Mouse (Mus musculus): ENCODE data around the gene Socs4.

The Socs4 gene

DNA sequence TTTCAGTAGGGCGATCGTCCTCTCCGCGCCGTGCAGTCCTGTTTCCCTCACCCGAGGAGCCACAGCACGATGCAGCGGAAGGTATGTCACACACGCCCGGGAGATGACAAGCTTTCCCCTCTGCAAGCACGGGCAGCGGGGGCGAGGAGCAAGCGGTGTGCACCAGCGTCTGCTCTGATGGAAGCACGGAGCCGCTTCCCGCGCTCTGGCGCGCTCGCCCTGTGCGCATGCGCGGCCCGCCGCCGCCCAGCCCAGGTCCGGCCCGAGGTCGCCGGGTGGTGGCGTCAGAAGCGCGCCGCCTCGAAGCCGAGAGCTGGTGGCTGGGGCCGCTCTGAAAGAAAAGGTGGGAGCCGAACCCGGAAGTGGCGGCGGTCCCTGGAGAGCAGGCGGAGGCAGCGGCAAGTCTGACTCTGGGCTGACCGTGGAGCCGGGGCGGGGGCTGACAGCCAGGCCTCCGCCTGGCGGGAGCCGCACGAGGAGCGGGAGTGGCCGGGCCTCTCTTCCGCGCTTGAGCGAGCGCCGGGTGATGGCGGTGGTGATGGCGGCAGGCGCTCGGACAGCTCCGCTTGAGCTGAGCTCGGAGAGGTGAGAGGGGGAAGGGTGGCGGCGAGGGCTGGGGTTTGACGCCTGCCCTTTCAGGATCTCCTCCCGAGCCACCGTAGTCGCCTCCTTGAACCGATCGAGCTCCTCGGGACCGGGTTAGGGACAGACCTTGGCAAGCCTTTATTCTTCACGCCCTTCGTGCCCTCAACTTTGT lies at the start of gene Socs4, which contains the start of gene Wdhd1:
TSS of gene Socs4 (plus strand) at position 295 of the 757 bp plus-strand sequence.
TSS of gene Wdhd1 (minus strand) at position 221 of the 757 bp plus-strand sequence.
- DNase-seq (ENCODE audit: extremely low spot score, low read depth, low spot score): peak; percentile 60

DNA sequence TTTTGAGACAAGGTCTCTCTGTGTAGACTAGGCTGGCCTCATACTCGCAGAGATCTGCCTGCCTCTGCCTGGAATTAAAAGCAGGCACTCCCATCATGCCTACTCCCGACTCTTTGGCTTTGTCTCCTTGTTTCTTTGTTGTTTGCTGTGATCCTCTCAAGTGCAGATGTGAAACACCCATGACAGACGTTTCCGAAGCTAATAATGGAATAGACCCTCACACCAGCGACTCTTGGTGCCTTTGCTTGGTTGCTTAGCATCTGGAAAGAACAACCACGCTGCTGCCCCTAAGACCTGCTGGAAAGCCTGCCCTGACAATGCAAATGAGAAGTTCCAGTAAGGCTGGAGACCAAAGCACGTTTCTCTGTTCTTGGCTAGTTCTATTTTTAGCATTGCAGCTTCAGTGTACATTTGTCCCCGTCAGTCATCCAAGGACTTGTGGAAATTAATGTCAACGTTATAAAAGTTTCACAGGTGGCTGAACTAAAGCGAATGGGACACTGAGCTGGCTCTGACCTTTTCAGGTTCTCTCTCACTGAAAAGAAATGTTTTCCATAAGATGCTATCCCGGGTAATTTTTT lies 46.8 kb upstream of the Socs4 start:
- no peak for DNase-seq (ENCODE audit: extremely low spot score, low read depth, low spot score)

DNA sequence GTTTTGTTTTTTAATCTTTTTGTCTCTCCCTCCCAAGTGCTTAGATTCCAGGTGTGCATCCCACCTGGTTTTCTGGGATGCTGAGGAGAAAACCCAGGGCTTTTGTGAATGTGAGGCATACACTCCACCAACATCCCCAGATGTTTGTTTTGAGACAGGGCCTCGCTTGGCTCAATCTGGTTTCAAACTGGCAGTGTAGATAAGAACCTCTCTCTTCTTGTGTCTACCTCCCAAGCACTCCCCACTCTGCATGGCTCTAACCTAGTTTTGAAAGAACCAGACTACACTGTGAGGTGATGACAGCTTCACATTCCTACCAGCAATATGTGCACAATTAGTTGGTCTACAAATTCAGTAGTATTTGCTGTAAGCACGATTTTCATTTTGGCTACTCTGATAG lies 43.1 kb upstream of the Socs4 start:
- no peak for DNase-seq (ENCODE audit: extremely low spot score, low read depth, low spot score)

DNA sequence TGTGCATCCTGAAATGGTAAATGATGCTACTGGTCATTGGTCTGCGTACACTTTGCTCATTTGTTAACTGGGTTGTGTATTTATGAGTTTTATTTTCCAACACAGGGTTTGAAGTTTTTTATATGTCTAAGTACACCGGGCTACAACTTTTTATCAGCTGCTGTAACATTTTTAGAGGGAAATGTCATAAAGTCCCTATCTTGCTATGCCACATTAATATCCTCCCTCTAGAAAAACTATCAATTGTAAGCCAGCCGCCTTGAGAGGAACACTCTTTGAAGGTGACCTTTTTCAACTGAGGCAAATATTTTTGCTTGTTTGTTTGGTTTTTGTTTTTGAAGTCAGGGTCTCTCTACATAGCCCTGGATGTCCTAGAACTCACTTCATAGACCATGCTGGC lies 42.7 kb upstream of the Socs4 start:
- no peak for DNase-seq (ENCODE audit: extremely low spot score, low read depth, low spot score)

DNA sequence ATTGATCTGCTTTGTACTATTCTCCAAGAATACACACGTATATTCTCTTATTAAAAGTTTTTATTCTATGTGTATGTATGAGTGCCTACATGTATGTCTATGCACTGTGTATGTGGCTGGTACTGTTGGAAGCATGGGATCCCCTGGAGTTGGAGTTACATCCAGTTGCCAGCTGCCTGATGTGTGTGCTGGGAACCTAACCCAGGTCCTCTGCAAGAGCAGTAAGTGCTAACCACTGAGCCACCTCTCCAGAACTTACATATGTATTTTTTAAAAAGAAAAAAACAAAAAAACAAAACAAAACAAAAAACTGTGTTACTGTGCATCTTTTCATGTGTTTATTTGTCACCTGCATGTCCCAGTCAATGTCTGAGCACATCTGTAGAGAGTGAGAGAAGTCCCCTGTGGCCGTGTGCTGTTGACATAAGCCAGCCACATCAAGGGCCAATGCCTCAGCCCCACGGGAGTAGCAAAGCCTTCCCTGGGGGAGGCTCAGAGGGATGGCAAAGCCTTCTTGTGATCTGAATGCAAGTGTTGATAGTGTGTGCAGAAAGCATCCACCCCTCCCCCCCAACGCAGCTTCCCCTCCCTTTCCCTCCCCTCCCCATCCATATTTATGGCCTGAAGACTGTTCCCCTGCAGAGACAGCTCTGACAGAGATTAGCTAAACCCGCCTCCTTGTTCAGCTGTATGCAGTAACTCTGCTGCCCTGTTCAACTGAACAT lies 42.0 kb upstream of the Socs4 start:
- no peak for DNase-seq (ENCODE audit: extremely low spot score, low read depth, low spot score)

DNA sequence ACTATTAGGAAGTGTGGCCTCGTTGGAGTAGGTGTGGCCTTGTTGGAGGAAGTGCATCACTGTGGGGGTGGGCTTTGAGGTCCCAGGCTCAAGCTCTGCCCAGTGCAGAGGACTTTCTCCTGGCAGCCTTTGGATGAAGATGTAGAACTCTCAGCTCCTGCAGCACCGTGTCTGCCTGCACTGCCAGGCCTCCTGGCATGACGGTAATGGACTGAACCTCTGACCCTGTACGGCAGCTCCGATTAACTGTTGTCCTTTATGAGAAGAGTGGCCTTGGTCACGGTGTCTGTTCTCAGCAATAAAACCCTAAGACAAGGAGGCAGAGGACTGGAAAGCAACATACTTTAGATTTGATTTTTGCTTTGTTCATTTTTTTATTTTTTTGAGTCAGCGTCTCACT lies 40.2 kb upstream of the Socs4 start:
- DNase-seq (ENCODE audit: extremely low spot score, low read depth, low spot score): no peak

DNA sequence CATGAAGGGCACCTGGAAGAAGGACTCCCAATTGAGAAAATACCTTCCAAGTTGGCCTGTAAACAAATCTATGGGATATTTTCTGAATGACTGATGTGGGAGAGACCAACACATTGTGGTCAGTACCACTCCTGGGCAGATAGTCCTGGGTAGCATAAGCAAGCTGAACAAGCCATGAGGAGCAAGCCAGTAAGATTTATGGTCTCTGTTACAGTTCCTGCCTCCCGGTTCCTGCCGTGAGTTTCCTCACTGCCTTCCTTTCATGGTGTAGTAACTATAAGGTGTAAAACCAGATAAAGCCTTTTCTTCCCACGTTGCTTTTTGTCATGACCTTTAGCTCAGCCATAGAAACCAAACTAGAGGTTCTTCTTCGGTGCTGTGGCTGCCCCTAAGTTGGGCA lies 39.4 kb upstream of the Socs4 start:
- DNase-seq (ENCODE audit: extremely low spot score, low read depth, low spot score): no peak

DNA sequence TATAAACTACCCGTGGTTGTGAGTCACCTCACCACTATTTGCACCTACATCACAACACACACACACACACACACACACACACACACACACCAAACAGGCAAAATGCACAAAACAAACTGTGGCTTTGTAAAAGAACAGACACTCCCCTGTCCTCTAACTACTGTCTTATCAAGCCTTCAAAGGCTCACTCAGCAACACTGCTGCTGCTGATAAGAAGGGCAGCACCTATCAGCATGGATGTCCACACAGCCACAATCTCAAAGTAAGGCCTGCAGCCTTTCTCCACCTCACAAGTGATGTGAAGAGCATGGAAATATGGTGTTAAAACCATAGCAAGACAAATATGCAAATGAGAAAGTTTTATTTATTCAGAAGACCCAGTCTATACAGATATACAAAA lies 36.1 kb upstream of the Socs4 start:
- DNase-seq (ENCODE audit: extremely low spot score, low read depth, low spot score): no peak

DNA sequence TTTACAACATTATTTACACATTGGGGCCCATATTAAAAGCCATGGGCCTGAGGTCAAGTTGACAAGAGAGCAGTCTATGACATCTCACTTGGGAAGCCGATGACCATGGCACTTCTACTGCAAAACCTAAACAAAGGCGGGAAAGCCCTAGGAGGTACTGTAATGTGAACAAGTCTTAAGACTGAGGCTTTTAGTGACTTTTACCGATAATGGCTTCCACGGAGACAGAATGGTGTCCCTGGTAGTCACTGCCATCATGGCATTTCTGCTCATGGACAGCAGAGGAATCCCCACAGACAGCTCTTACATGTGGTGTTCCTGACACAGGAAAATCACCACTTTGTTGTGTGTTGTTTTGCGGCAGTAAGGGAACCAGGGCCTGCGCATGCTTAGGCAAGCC lies 35.7 kb upstream of the Socs4 start:
- DNase-seq (ENCODE audit: extremely low spot score, low read depth, low spot score): no peak

DNA sequence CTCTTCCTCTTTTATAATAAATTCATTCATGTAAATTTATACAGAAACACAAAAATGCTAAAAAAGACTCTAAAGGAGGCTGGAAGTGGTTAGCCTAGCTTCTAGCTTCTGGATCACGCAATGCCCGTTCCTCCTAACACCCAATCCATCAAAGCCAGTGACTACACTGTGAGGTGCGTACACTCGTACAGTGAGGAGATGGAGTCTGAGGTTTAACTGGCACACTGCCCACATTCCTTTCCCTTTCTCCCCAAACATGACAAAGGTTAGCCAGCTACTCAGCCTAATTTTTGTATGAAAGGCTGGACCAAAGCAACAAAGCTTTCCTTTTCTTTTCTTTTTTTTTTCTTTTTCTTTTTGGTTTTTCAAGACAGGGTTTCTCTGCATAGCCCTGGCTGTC lies 34.0 kb upstream of the Socs4 start:
- no peak for DNase-seq (ENCODE audit: extremely low spot score, low read depth, low spot score)

DNA sequence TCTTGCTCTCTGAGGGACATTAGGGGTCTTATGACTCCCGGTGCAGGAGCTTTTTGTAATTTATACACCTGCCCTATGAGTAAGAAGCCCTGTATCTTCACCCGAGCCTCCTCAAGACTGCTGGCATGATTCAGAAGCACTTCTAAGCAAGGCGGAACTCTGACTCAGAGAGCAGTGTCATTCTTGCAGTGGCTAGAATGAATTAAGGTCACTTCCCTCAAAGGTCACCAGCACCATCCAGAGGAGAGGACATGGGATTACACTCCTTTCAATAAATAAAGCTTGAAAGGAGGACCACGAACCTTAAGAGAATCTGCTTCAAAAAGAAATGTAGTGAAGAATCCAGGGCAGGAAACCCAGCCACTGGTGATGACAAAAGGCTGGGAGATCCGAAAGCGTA lies 26.9 kb upstream of the Socs4 start:
- no peak for DNase-seq (ENCODE audit: extremely low spot score, low read depth, low spot score)

DNA sequence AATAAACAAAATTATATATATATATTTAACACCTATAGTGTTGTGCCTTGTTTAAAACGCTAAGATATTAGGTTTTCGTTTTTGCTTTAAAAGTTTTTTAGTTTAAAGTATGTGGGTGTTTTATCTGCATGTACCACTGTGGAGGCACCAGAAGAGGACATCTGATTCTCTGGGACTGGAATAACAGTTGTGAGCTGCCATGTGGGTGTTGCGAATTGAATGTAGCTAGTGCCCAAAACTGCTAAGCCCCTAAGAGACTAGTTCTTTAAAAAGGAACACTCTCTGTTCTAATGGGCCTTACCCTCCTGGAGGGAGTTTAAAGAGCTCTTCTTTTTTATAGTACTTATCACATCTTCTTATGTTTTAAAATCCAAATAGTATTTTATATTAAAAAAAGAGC lies 11.9 kb upstream of the Socs4 start:
- DNase-seq (ENCODE audit: extremely low spot score, low read depth, low spot score): no peak

DNA sequence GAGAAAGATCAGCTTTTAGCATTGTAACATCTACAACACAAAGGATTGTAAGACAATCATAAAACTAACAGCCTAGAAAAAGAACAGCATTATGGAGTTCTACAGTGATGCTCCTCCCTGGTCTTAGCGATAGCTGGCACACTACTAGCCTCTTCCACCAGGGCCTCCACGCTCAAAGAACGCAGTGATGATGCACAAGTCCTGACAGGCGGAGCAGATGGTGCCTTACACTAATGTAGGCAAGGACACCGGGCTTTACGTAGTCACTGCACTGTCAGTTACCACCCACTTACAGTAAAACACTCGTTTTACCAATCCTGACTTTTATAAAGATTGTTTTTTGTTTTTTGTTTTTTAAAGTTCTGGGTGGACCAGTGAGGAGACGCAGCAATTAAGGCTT lies 10.9 kb upstream of the Socs4 start:
- DNase-seq (ENCODE audit: extremely low spot score, low read depth, low spot score): no peak

DNA sequence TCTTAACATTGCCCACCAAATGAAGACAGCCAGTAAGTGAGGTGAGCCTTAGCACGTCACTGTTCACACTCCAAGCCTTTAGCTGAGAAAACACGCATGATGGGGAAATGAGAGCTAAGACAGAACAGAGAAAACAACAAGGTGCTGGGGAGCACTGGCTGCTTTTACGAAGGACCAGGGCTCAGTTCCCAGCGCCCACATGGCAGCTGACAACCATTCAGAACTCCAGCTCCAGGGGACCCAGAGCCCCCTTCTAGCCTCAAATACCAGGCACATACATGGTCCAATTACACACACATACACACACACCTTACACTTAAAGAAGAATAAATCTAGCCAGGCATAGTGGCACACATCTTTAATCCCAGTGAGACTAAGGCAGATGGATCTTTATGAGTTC lies 7.7 kb upstream of the Socs4 start:
- no peak for DNase-seq (ENCODE audit: extremely low spot score, low read depth, low spot score)

DNA sequence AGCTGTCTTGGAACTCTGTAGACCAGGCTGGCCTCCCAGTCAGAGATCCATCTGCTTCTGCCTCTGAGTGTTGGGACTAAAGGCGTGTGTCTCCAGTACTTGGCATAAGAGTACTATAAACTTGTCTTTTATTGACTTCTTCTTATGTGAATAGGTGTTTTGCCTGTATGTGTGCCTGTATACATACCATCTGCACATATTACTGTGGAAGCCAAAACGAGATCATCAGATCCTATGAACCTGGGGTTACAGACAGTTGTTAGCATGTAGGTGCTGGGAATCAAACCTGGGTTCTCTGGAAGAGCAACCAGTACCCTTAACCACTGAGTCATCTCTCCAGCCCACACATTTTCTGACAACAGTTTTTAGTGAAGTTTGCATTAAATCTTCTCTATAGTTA lies 7.0 kb upstream of the Socs4 start:
- DNase-seq (ENCODE audit: extremely low spot score, low read depth, low spot score): no peak

DNA sequence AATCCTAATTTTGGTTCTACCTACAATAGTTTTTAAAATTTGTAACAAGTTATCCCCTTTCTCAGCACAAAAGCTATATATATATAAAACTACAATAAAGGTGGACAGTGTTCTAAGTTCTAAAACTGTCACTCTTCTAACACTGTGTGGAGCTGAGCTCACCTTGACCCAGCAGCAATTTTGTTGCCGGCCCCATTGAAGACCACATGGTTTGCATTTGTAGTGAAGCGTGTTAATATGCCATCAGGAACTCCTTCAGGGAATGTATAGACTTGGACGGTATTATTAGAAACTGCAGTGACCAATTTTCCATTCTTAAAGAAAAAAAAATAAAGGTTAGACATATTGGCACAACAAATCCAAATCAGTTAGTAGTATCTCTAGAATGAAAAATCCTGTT lies 3.0 kb upstream of the Socs4 start:
- DNase-seq (ENCODE audit: extremely low spot score, low read depth, low spot score): no peak

DNA sequence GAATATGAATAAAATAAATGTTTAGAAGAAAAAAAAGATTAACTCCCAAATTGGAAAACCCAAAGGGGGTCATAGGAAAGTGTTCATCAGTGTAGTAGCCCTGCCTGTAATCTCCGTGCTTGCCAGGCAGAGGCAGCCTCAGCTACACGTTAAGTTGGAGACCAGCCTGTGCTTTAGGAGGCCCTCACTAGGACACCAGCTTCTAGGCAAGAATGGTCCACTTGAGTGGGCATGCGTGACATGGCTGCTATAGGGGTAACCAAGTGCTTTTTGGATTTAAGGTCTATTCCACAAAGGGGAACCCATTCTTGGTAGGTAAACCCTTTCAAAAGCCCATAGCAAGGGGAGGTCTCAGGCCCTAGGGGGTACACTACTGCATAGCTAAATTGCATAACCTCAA lies 1.3 kb upstream of the Socs4 start:
- DNase-seq (ENCODE audit: extremely low spot score, low read depth, low spot score): no peak

DNA sequence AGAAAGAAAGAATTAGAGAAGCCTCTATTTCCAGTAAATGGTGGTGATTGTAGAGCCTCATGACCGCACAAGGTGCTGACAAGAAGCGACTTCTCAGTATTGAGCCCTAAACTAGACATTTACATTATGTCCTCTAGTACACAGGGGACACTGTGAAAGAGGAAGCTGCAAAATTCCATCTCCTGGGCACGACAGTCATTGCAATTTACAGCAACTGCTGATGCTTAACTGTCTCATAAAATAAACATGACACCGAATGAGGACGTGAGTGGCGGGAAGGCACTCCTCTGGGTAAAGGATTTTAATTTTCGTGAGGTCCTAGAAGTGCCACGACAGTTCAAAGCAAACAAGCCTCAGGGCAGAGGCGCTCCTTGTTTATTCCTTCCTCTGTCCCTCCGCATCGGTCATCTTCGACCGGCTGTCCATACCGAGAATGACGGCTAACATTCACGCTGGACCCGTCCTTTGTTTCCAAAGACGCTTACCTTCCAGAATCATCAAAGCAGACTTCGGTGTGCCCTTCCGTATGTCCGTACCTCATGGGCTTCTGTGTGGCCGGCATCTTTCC lies 611 bp upstream of the Socs4 start:
- no peak for DNase-seq (ENCODE audit: extremely low spot score, low read depth, low spot score)

DNA sequence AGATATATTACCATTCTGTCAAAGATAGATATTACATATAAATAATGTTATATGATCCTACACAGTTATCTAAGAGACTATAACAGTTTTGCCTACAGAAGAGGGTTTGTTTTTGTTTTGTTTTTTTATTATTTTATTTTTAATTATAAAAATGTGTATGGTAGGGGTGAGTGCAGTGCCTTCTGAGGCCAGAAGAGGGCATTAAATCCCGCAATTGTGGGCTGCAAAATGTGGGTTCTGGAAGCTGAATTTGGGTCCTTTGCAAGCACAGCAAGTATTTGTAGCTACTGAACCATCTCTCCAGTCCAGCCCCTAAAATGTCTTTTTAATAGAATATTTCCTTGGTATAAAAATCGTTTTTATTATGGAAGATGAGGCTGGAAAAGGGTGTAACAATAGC lies 2.3 kb downstream of the Socs4 start:
- DNase-seq (ENCODE audit: extremely low spot score, low read depth, low spot score): no peak

DNA sequence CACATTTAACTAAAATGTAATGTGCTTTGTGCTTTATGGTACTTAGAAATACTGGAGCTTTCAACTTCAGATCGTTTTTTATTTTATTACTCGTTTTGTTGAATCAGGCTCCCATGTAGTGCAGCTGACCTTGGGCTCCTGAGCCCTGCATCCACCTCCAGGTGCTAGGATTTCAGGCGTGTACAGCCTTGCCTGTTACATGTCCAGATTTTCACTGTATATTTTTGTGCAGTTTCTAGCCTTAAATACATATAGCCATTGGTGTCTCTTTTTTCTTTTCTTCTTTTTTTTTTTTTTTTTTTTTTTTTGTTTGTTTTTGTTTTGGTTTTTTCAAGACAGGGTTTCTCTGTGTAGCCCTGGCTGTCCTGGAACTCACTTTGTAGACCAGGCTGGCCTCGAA lies 4.8 kb downstream of the Socs4 start:
- DNase-seq (ENCODE audit: extremely low spot score, low read depth, low spot score): no peak

DNA sequence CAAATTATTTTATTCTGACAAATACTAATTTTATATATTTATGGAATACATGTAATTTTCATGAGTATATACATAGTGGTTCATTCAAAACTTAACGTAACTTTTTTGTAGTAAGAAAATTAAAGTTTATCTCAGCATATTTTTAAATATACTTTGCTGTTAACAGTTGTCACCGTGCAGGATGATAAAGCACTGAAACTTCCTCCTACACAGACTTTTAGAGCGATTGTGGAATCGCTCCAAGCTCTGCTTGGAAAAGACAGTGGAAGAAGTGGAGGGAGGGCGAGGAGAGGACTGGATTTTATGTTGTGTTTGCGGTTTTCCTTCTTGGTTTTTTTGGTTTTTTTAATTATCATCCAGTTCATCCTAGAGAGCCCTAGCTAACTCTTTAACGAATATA lies 6.8 kb downstream of the Socs4 start:
- DNase-seq (ENCODE audit: extremely low spot score, low read depth, low spot score): no peak

DNA sequence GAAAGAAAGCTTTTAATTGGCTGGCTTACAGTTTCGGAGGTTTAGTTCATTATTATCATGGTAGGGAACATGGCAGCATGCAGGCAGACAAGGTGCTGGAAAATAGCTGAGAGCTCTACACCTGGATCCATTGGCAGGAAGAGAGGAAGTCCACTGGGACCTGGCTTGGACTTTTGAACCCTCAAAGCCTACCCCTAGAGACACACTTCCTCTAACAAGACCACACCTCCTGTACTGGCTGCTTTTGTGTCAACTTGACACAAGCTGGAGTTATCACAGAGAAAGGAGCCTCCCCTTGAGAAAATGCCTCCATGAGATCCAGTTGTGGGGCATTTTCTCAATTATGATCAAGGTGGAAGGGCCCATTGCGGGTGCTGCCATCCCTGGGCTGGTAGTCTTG lies 8.5 kb downstream of the Socs4 start:
- DNase-seq (ENCODE audit: extremely low spot score, low read depth, low spot score): no peak
